Mouse (Mus musculus): ENCODE data around the gene Rhox2a.
"Not testable (repeated sequence)": the region's sequence is repeated elsewhere in the genome, so short reads cannot be mapped to it uniquely, and the experiment has no call there.

Gene Rhox2a

GRCm38 (mm10) chrX:37244676-37245075 is at the start of gene Rhox2a:
TSS of gene Rhox2a (plus strand) at chrX:37244976.
- not testable (repeated sequence) for DNase-seq (ENCODE audit: low spot score in 2 of 2)

GRCm38 (mm10) chrX:37198676-37199075 is 46.1 kb upstream of the Rhox2a start:
- DNase-seq (ENCODE audit: low spot score in 2 of 2) = no peak

GRCm38 (mm10) chrX:37210941-37211340 is 33.8 kb upstream of the Rhox2a start, which contains the start of gene Gm9:
TSS of gene Gm9 (minus strand) at chrX:37211041.
- no peak for DNase-seq (ENCODE audit: low spot score in 2 of 2)

- DNase-seq (ENCODE audit: low spot score in 2 of 2) = not testable (repeated sequence)
Measured at GRCm38 (mm10) chrX:37222158-37222557, 22.6 kb upstream of the Rhox2a start, which contains the start of gene Rhox1. TSS of gene Rhox1 (minus strand) at chrX:37222258.

- not testable (repeated sequence) for DNase-seq (ENCODE audit: low spot score in 2 of 2)
Measured at GRCm38 (mm10) chrX:37249619-37250018, 4.8 kb downstream of the Rhox2a start, which contains the start of gene Rhox3a. TSS of gene Rhox3a (plus strand) at chrX:37249919.

- DNase-seq (ENCODE audit: low spot score in 2 of 2) = not testable (repeated sequence)
Measured at GRCm38 (mm10) chrX:37265038-37265437, 20.3 kb downstream of the Rhox2a start, which contains the start of gene Rhox4a. TSS of gene Rhox4a (plus strand) at chrX:37265338.

Measured in spleen, postnatal 4 days (tissue).